Mouse (Mus musculus): ENCODE measurements around the gene Gramd1b. TPM values are rescaled to one million over a fixed set of nuclear protein-coding genes. Genes with fewer than 3 reads are reported as not detected.

The Gramd1b gene
- polyA plus RNA-seq, 1 experiment from 2014 or later, result 6.1 TPM

- DNase-seq (ENCODE audit: low spot score), result no peak
Measured at GRCm38 (mm10) chr9:40337131-40337820, 193.9 kb downstream of the Gramd1b start.

- DNase-seq (ENCODE audit: low spot score), result no peak
Measured at GRCm38 (mm10) chr9:40336701-40337100, 194.5 kb downstream of the Gramd1b start.

- no peak for DNase-seq (ENCODE audit: low spot score)
Measured at GRCm38 (mm10) chr9:40334617-40335016, 196.6 kb downstream of the Gramd1b start.

GRCm38 (mm10) chr9:40333649-40334396 is 197.4 kb downstream of the Gramd1b start:
- DNase-seq (ENCODE audit: low spot score), result peak; percentile 60

- DNase-seq (ENCODE audit: low spot score), result no peak
Measured at GRCm38 (mm10) chr9:40332731-40333648, 198.2 kb downstream of the Gramd1b start.

- DNase-seq (ENCODE audit: low spot score), result no peak
Measured at GRCm38 (mm10) chr9:40332326-40332725, 198.9 kb downstream of the Gramd1b start.

- DNase-seq (ENCODE audit: low spot score), result no peak
Measured at GRCm38 (mm10) chr9:40331411-40332286, 199.5 kb downstream of the Gramd1b start.

GRCm38 (mm10) chr9:40330609-40331382 is 200.4 kb downstream of the Gramd1b start:
- peak; percentile 69 for DNase-seq (ENCODE audit: low spot score)

- DNase-seq (ENCODE audit: low spot score), result no peak
Measured at GRCm38 (mm10) chr9:40326260-40326915, 204.8 kb downstream of the Gramd1b start.

- DNase-seq (ENCODE audit: low spot score), result no peak
Measured at GRCm38 (mm10) chr9:40324826-40325225, 206.4 kb downstream of the Gramd1b start.

- DNase-seq (ENCODE audit: low spot score), result no peak
Measured at GRCm38 (mm10) chr9:40324232-40324792, 206.9 kb downstream of the Gramd1b start.

- DNase-seq (ENCODE audit: low spot score), result no peak
Measured at GRCm38 (mm10) chr9:40323773-40324172, 207.4 kb downstream of the Gramd1b start.

- no peak for DNase-seq (ENCODE audit: low spot score)
Measured at GRCm38 (mm10) chr9:40323171-40323570, 208.0 kb downstream of the Gramd1b start.

- no peak for DNase-seq (ENCODE audit: low spot score)
Measured at GRCm38 (mm10) chr9:40322372-40322771, 208.8 kb downstream of the Gramd1b start.

GRCm38 (mm10) chr9:40321668-40322003 is 209.5 kb downstream of the Gramd1b start:
- DNase-seq (ENCODE audit: low spot score), result no peak

GRCm38 (mm10) chr9:40320879-40321667 is 210.1 kb downstream of the Gramd1b start:
- no peak for DNase-seq (ENCODE audit: low spot score)

GRCm38 (mm10) chr9:40320405-40320804 is 210.8 kb downstream of the Gramd1b start:
- DNase-seq (ENCODE audit: low spot score), result no peak

GRCm38 (mm10) chr9:40318771-40319170 is 212.4 kb downstream of the Gramd1b start:
- DNase-seq (ENCODE audit: low spot score), result no peak

All from thymus, postnatal 0 days (tissue).